Mouse (Mus musculus) MEL (cell line): Measurements from ENCODE around the gene Arid5a. TPM values are rescaled to one million over a fixed set of nuclear protein-coding genes. Genes with fewer than 3 reads are reported as not detected.

Source experiments
- DNase-seq: peaks from one replicate; pipeline ENCODE4 v3.0.0; 2011; ENCODE audit warnings: low read depth, low spot score
- H3K27ac ChIP-seq: 2 replicates; pipeline ENCODE4 v1.5.1; 2012; ENCODE audit warnings: low read depth, mild to moderate bottlenecking, control low read depth, low read length, moderate library complexity; ENCODE audit not compliant: control insufficient read depth
- H3K27me3 ChIP-seq, 2 experiments: fragments of 150-350 bp in 1 of 2; sonication (generic) in 1 of 2; 2 replicates each; pipeline ENCODE4 v1.6.1; 2012; ENCODE audit warnings: low read length in 2 of 2, mild to moderate bottlenecking in 2 of 2, improper control_type of control experiment in 1 of 2, moderate library complexity in 1 of 2; ENCODE audit not compliant: insufficient read depth in 2 of 2, control insufficient read depth in 1 of 2
- H3K36me3 ChIP-seq, 2 experiments: 2 replicates each; pipeline ENCODE4 v1.6.1; 2012 to 2014; ENCODE audit warnings: low read length in 2 of 2, improper control_type of control experiment in 1 of 2, inconsistent platforms in 1 of 2, mild to moderate bottlenecking in 1 of 2; ENCODE audit not compliant: insufficient read depth in 2 of 2, control insufficient read depth in 1 of 2
- H3K4me1 ChIP-seq, 2 experiments: fragments of 150-350 bp in 1 of 2; sonication (generic) in 1 of 2; 2 replicates each; pipeline ENCODE4 v1.6.1; 2012; ENCODE audit warnings: low read length in 2 of 2, improper control_type of control experiment in 1 of 2, mild to moderate bottlenecking in 1 of 2; ENCODE audit not compliant: insufficient read depth in 2 of 2, control insufficient read depth in 1 of 2
- H3K4me3 ChIP-seq, 2 experiments: fragments of 150-350 bp in 1 of 2; sonication (generic) in 1 of 2; 2 replicates each; pipeline ENCODE4 v1.5.1; 2012; ENCODE audit warnings: low read depth in 2 of 2, low read length in 2 of 2, mild to moderate bottlenecking in 2 of 2, moderate library complexity in 2 of 2, control low read depth in 1 of 2, improper control_type of control experiment in 1 of 2; ENCODE audit not compliant: control insufficient read depth in 1 of 2, insufficient read depth in 1 of 2
- H3K79me2 ChIP-seq: 2 replicates; pipeline ENCODE4 v1.6.1; 2012; ENCODE audit warnings: mild to moderate bottlenecking, low read length, moderate library complexity; ENCODE audit not compliant: control insufficient read depth, poor library complexity, insufficient read depth
- H3K9ac ChIP-seq: 2 replicates; pipeline ENCODE4 v1.6.1; 2012; ENCODE audit warnings: low read depth, mild to moderate bottlenecking, control low read depth, low read length, moderate library complexity; ENCODE audit not compliant: control insufficient read depth, poor library complexity, severe bottlenecking
- H3K9me3 ChIP-seq: fragments of 150-350 bp; sonication (generic); replicated peaks from 2 replicates; pipeline ENCODE4 v1.6.1; 2012; ENCODE audit warnings: mild to moderate bottlenecking, low read length, improper control_type of control experiment, moderate library complexity; ENCODE audit not compliant: insufficient read depth
- BHLHE40 ChIP-seq: IDR thresholded peaks from 2 replicates; pipeline ENCODE4 v1.6.1; 2012; ENCODE audit warnings: low read depth, mild to moderate bottlenecking, inconsistent platforms, low read length, improper control_type of control experiment, borderline replicate concordance
- CTCF ChIP-seq, 3 experiments: IDR thresholded peaks in 2 of 3; conservative IDR thresholded peaks in 1 of 3; 2 replicates each; pipeline ENCODE4 v1.5.1; 2011 to 2012; ENCODE audit warnings: low read length in 3 of 3, low read depth in 2 of 3, mild to moderate bottlenecking in 2 of 3, improper control_type of control experiment in 1 of 3, inconsistent platforms in 1 of 3, mixed read lengths in 1 of 3, moderate library complexity in 1 of 3; ENCODE audit not compliant: control insufficient read depth in 1 of 3, insufficient read depth in 1 of 3, poor library complexity in 1 of 3, severe bottlenecking in 1 of 3
- ELF1 ChIP-seq: IDR thresholded peaks from 2 replicates; pipeline ENCODE4 v1.6.1; 2014; ENCODE audit warnings: low read depth, mild to moderate bottlenecking, inconsistent platforms, low read length, improper control_type of control experiment, moderate library complexity
- ETS1 ChIP-seq: IDR thresholded peaks from 2 replicates; pipeline ENCODE4 v1.6.1; 2012; ENCODE audit warnings: low read depth, mild to moderate bottlenecking, inconsistent platforms, low read length, improper control_type of control experiment, moderate library complexity
- MAFK ChIP-seq: IDR thresholded peaks from 2 replicates; pipeline ENCODE4 v1.6.1; 2011; ENCODE audit warnings: low read depth, mild to moderate bottlenecking, low read length, improper control_type of control experiment, borderline replicate concordance
- MAX ChIP-seq: IDR thresholded peaks from 2 replicates; pipeline ENCODE4 v1.6.1; 2011; ENCODE audit warnings: low read length, improper control_type of control experiment
- MAZ ChIP-seq: IDR thresholded peaks from 2 replicates; pipeline ENCODE4 v1.6.1; 2012; ENCODE audit warnings: low read depth, mild to moderate bottlenecking, inconsistent platforms, low read length, improper control_type of control experiment
- MXI1 ChIP-seq: IDR thresholded peaks from 2 replicates; pipeline ENCODE4 v1.6.1; 2011; ENCODE audit warnings: mild to moderate bottlenecking, low read depth, low read length, improper control_type of control experiment
- MYB ChIP-seq: IDR thresholded peaks from 2 replicates; pipeline ENCODE4 v1.6.1; 2011; ENCODE audit warnings: mild to moderate bottlenecking, low read depth, low read length, improper control_type of control experiment
- MYC ChIP-seq: IDR thresholded peaks from 2 replicates; pipeline ENCODE4 v1.6.1; 2011; ENCODE audit warnings: low read depth, mild to moderate bottlenecking, low read length, improper control_type of control experiment, moderate library complexity
- POLR2AphosphoS5 ChIP-seq: IDR thresholded peaks from 2 replicates; pipeline ENCODE4 v1.6.1; 2012; ENCODE audit warnings: low read depth, borderline replicate concordance, mild to moderate bottlenecking, inconsistent platforms, low read length, moderate library complexity, mixed read lengths
- RCOR1 ChIP-seq: IDR thresholded peaks from 2 replicates; pipeline ENCODE4 v1.6.1; 2012; ENCODE audit warnings: low read depth, mild to moderate bottlenecking, inconsistent platforms, low read length, improper control_type of control experiment
- TAL1 ChIP-seq: IDR thresholded peaks from 2 replicates; pipeline ENCODE4 v1.6.1; 2012; ENCODE audit warnings: mild to moderate bottlenecking, inconsistent platforms, low read length, moderate library complexity, mixed read lengths
- TCF12 ChIP-seq: IDR thresholded peaks from 2 replicates; pipeline ENCODE4 v1.6.1; 2014; ENCODE audit warnings: low read depth, mild to moderate bottlenecking, inconsistent platforms, low read length, improper control_type of control experiment, moderate library complexity
- USF1 ChIP-seq: IDR thresholded peaks from 2 replicates; pipeline ENCODE4 v1.6.1; 2014; ENCODE audit warnings: low read depth, mild to moderate bottlenecking, inconsistent platforms, low read length, improper control_type of control experiment, moderate library complexity
- ZMIZ1 ChIP-seq: IDR thresholded peaks from 2 replicates; pipeline ENCODE4 v1.6.1; 2012; ENCODE audit warnings: low read depth, mild to moderate bottlenecking, inconsistent platforms, low read length, improper control_type of control experiment, moderate library complexity
- ZNF384 ChIP-seq: IDR thresholded peaks from 2 replicates; pipeline ENCODE4 v1.6.1; 2012; ENCODE audit warnings: low read depth, mild to moderate bottlenecking, inconsistent platforms, low read length, improper control_type of control experiment
- polyA plus RNA-seq, 2 experiments: library from polyadenylated mRNA; stranded (reverse) in 1 of 2; unstranded in 1 of 2; fragments of >175 nt in 1 of 2; fragments of >200 nt in 1 of 2; gene quantifications; 2 replicates each; pipeline versions ENCODE4 v1.2.1 to v1.2.4; 2012; ENCODE audit warnings: low replicate concordance in 2 of 2, low read depth in 1 of 2; ENCODE audit not compliant: insufficient read length in 2 of 2, insufficient read depth in 1 of 2, missing spikeins in 1 of 2
- total RNA-seq: library from RNA; depleted of rRNA; stranded (reverse); fragments of 300-350 nt; gene quantifications from 2 replicates; pipeline ENCODE4 v1.2.3, GENCODE M21; 2012

Arid5a gene
- total and polyA plus RNA-seq, 3 experiments = 4.2 to 9.0 TPM; not detected in 1

DNA sequence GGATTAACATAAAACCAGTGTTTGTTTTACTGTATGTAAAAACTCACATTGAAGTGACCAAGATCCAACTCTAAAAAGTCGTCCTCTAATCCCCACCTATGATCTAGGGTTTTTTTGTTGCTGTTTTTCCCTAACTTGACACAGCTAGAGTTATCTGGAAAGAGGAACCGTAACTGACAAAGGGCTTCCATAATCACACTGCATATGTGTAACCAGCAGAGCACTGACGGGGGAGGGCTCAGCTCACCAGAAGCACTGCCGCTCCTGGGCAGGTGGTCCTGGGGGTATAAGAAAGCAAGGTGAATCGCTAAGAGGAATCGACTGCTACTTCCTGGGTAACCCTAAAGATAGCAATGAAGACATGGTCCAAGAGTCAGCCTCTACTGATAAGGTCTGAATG is 35.0 kb downstream of the Arid5a start:
- Histone ChIP-seq H3K9me3 (no peaks in the 10 kb centered on the region), H3K4me1 (peaks cover 0 to 4% of the 10 kb centered on the region in 2 experiments; a peak in 2 of 4 replicates), H3K4me3 (no peak overlapping the region), H3K27me3 (no peaks in the 10 kb centered on the region), H3K36me3 (peaks cover 10 to 45% of the 10 kb centered on the region in 2 experiments), H3K9ac (no peak overlapping the region), H3K79me2 (no peaks in the 10 kb centered on the region), H3K27ac (no peak overlapping the region)
- no peak for DNase-seq
- TF ChIP-seq TCF12 (no peak), USF1 (no peak), POLR2AphosphoS5 (no peak), MXI1 (no peak), ELF1 (peak; percentile 23; the same call in 1 of the 2 replicates), MAZ (no peak), MAX (no peak), ZNF384 (no peak)

DNA sequence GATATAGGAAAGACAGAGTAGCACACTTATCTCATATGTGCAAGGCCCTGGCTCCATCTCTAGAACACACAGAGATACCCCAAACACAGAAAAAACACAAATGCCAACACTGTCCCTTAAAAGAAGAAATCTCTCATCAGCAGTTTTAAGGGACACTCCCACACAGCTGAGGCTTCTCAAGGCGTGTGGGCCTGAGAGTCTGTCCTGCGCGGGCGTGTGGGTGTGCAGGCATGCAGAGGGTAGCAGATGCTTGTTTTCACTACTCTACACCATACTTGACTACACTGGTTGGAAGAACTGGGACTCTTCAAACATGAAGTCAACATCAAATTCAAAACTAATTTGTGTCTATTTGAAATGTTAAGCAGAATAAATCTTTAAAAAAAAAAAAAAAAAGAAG is 44.8 kb downstream of the Arid5a start:
- H3K36me3 ChIP-seq = peaks cover 0 to 34% of the 10 kb centered on the region in 2 experiments; a peak in 2 of 4 replicates
- no peaks in the 10 kb centered on the region for H3K4me1 ChIP-seq
- H3K27me3 ChIP-seq = no peaks in the 10 kb centered on the region
- H3K79me2 ChIP-seq = no peaks in the 10 kb centered on the region
- no peak overlapping the region for H3K9ac ChIP-seq
- H3K9me3 ChIP-seq = no peaks in the 10 kb centered on the region
- H3K4me3 ChIP-seq = no peak overlapping the region
- DNase-seq = no peak
- H3K27ac ChIP-seq = no peak overlapping the region
- TF ChIP-seq ELF1 = no peak
- no peak for TF ChIP-seq ETS1
- no peak for TF ChIP-seq CTCF (IDR thresholded peaks at IDR 0.05 in 2 of 3, conservative IDR thresholded peaks at IDR 0.05 in 1 of 3; ENCODE audit: control insufficient read depth in 1 of 3, insufficient read depth in 1 of 3, low read depth in 2 of 3, low read length in 3 of 3, poor library complexity in 1 of 3, severe bottlenecking in 1 of 3)
- no peak for TF ChIP-seq TAL1
- TF ChIP-seq MAX = no peak
- no peak for TF ChIP-seq RCOR1
- no peak for TF ChIP-seq ZMIZ1
- TF ChIP-seq MAFK = no peak
- TF ChIP-seq TCF12 = no peak
- TF ChIP-seq MYC = no peak
- TF ChIP-seq BHLHE40 = no peak
- TF ChIP-seq MYB = no peak
